Mouse (Mus musculus): Measurements from ENCODE around the gene Cyp3a41a.
"Not testable (repeated sequence)": the region's sequence is repeated elsewhere in the genome, so short reads cannot be mapped to it uniquely, and the experiment has no call there.

DNA sequence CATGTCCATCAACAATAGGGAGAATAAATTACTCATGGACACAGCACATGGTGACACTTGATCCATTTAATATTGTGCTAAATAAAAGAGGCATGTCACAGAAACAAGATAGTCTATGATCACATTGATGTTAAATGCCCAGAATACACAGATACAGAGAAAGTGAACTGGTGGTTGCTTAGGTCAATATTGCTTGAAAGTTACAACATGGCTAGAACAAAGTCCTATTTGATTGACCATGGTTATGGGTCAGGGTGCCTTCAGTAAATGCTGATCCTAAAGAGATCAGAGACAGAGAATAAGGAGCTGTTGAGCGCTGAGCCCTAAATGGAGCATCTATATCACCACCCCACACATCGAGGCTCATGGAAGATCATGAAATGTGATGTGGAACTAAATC is 12.6 kb downstream of the Cyp3a41a start:
- not testable (repeated sequence) for TF ChIP-seq POLR2A (IDR thresholded peaks at IDR 0.05; ENCODE audit: borderline replicate concordance, control insufficient read depth, low read depth, low read length); CTCF (IDR thresholded peaks at IDR 0.05; ENCODE audit: control insufficient read depth, insufficient read depth, low read length)
